Mouse (Mus musculus) intestine, embryonic 15.5 days (tissue): ENCODE measurements at regions not wholly inside any gene's neighbourhood (a gene's known extent, or its start where the extent isn't known, plus 50 kb on each side); places are given as distances from the start of the nearest gene placed in this dataset.
"Not testable (repeated sequence)": the region's sequence is repeated elsewhere in the genome, so short reads cannot be mapped to it uniquely, and the experiment has no call there.

Experiments used
- ATAC-seq: fragments of 200-750 bp; cut with Nextera tagmentation; 2 replicates; pipeline ENCODE4 v1.8.0; 2017; ENCODE audit warnings: moderate TSS enrichment, moderate library complexity
- H3K27ac ChIP-seq: fragments of 300-500 bp; sonication (generic); 2 replicates; pipeline ENCODE4 v1.5.1; 2015; ENCODE audit warnings: mild to moderate bottlenecking, inconsistent platforms
- H3K27me3 ChIP-seq: fragments of 300-500 bp; sonication (generic); replicated peaks from 2 replicates; pipeline ENCODE4 v1.6.1; 2015; ENCODE audit warnings: inconsistent platforms
- H3K36me3 ChIP-seq: fragments of 300-500 bp; sonication (generic); 2 replicates; pipeline ENCODE4 v1.6.1; 2015; ENCODE audit warnings: inconsistent platforms
- H3K4me1 ChIP-seq: fragments of 300-500 bp; sonication (generic); replicated peaks from 2 replicates; pipeline ENCODE4 v1.6.1; 2015; ENCODE audit warnings: inconsistent platforms
- H3K4me2 ChIP-seq: fragments of 300-500 bp; sonication (generic); replicated peaks from 2 replicates; pipeline ENCODE4 v1.6.1; 2015; ENCODE audit warnings: mild to moderate bottlenecking, inconsistent platforms
- H3K4me3 ChIP-seq: fragments of 300-500 bp; sonication (generic); replicated peaks from 2 replicates; pipeline ENCODE4 v1.5.1; 2015; ENCODE audit warnings: inconsistent platforms
- H3K9ac ChIP-seq: fragments of 300-500 bp; sonication (generic); 2 replicates; pipeline ENCODE4 v1.6.1; 2015; ENCODE audit warnings: inconsistent platforms
- H3K9me3 ChIP-seq: fragments of 300-500 bp; sonication (generic); 2 replicates; pipeline ENCODE4 v1.6.1; 2016; ENCODE audit warnings: inconsistent platforms
- WGBS: fragments of 180-500 bp; shearing (Covaris S2); methylation state at CpG from one replicate; pipeline ENCODE4 v1.1.7; 2015; 5-methylcytosine and 5-hydroxymethylcytosine counted together

- H3K27me3 ChIP-seq, H3K27ac ChIP-seq, ATAC-seq, H3K9ac ChIP-seq, H3K4me1 ChIP-seq, H3K4me2 ChIP-seq, H3K4me3 ChIP-seq, H3K36me3 ChIP-seq, H3K9me3 ChIP-seq: not testable (repeated sequence)
- 84% methylated on average over 8 of the region's 8 CpGs for WGBS
Measured at GRCm38 (mm10) chr13:118055546-118055945, 330.9 kb upstream of the B430218F22Rik start.

GRCm38 (mm10) chr13:118065518-118065917 is 320.9 kb upstream of the B430218F22Rik start:
- Histone ChIP-seq H3K4me1 (no peaks in the 10 kb centered on the region), H3K9me3 (no peaks in the 10 kb centered on the region), H3K36me3 (no peaks in the 10 kb centered on the region), H3K27me3 (no peaks in the 10 kb centered on the region), H3K9ac (no peak overlapping the region), H3K4me3 (no peak overlapping the region), H3K27ac (no peak overlapping the region), H3K4me2 (no peak overlapping the region)
- ATAC-seq = no peak

- Histone ChIP-seq H3K4me1 (no peaks in the 10 kb centered on the region), H3K27ac (no peak overlapping the region), H3K36me3 (no peaks in the 10 kb centered on the region), H3K4me2 (no peak overlapping the region), H3K27me3 (no peaks in the 10 kb centered on the region), H3K9ac (no peak overlapping the region), H3K9me3 (no peaks in the 10 kb centered on the region), H3K4me3 (no peak overlapping the region)
- 83% methylated on average over 2 of the region's 2 CpGs for WGBS
- ATAC-seq = 0 out of 2 replicates have a peak, but pooled peaks have one; percentile 20
Measured at GRCm38 (mm10) chr13:118068038-118068437, 318.4 kb upstream of the B430218F22Rik start.

GRCm38 (mm10) chr13:118086306-118086705 is 300.1 kb upstream of the B430218F22Rik start:
- no peak for ATAC-seq
- Histone ChIP-seq H3K9me3 (no peaks in the 10 kb centered on the region), H3K4me3 (no peak overlapping the region), H3K9ac (no peak overlapping the region), H3K36me3 (no peaks in the 10 kb centered on the region), H3K4me2 (no peak overlapping the region), H3K27ac (no peak overlapping the region), H3K27me3 (no peaks in the 10 kb centered on the region), H3K4me1 (no peaks in the 10 kb centered on the region)
- 47% methylated on average over 5 of the region's 5 CpGs for WGBS

- Histone ChIP-seq H3K4me2 (no peak overlapping the region), H3K4me3 (no peak overlapping the region), H3K27me3 (no peaks in the 10 kb centered on the region), H3K27ac (no peak overlapping the region), H3K9ac (no peak overlapping the region), H3K4me1 (no peaks in the 10 kb centered on the region), H3K36me3 (no peaks in the 10 kb centered on the region), H3K9me3 (no peaks in the 10 kb centered on the region)
- WGBS = 87% methylated on average over 2 of the region's 2 CpGs
- ATAC-seq = no peak
Measured at GRCm38 (mm10) chr13:118086966-118087365, 299.5 kb upstream of the B430218F22Rik start.

GRCm38 (mm10) chr13:118088100-118088499 is 298.3 kb upstream of the B430218F22Rik start:
- Histone ChIP-seq H3K4me2 (no peak overlapping the region), H3K9ac (no peak overlapping the region), H3K27me3 (no peaks in the 10 kb centered on the region), H3K27ac (no peak overlapping the region), H3K4me3 (no peak overlapping the region), H3K9me3 (no peaks in the 10 kb centered on the region), H3K4me1 (no peaks in the 10 kb centered on the region), H3K36me3 (no peaks in the 10 kb centered on the region)
- 73% methylated on average over 4 of the region's 4 CpGs for WGBS
- no peak for ATAC-seq

- Histone ChIP-seq H3K9ac (no peak overlapping the region), H3K4me3 (no peak overlapping the region), H3K27me3 (no peaks in the 10 kb centered on the region), H3K36me3 (no peaks in the 10 kb centered on the region), H3K4me1 (no peaks in the 10 kb centered on the region), H3K9me3 (no peaks in the 10 kb centered on the region), H3K27ac (no peak overlapping the region), H3K4me2 (no peak overlapping the region)
- 58% methylated on average over 1 of the region's 1 CpGs for WGBS
- ATAC-seq = no peak
Measured at GRCm38 (mm10) chr13:118095174-118095573, 291.3 kb upstream of the B430218F22Rik start.
